ENCODE assay signal across 8 mouse cellular contexts in genomic region chr8:31033281-31033680, GRCm38 (mm10).
DNase-seq lines count a peak whose midpoint lies in the region; ATAC-seq lines count a peak whose summit lies in the region.

No protein-coding gene starts in this region.

- H3K4me1 ChIP-seq in embryonic facial prominence, embryonic 14.5 days (ENCODE audit: control insufficient read depth, insufficient read depth, low read length), result no peaks in the 10 kb centered on the region
- peaks cover 5% of the 10 kb centered on the region; the same call in 1 of the 2 replicates for H3K4me1 ChIP-seq in limb, embryonic 13.5 days
- H3K4me1 ChIP-seq in midbrain, embryonic 15.5 days, result peaks cover 17% of the 10 kb centered on the region

- 0 out of 2 replicates have a peak overlapping the region, but pooled peaks have one; percentile 55 for H3K27ac ChIP-seq in embryonic facial prominence, embryonic 14.5 days (replicated peaks; ENCODE audit: low read depth, low read length)
- no peak overlapping the region for H3K27ac ChIP-seq in limb, embryonic 13.5 days
- H3K27ac ChIP-seq in midbrain, embryonic 15.5 days, result peak overlapping the region; percentile 87

- H3K36me3 ChIP-seq in embryonic facial prominence, embryonic 14.5 days (ENCODE audit: control insufficient read depth, insufficient read depth, low read length), result no peaks in the 10 kb centered on the region
- H3K36me3 ChIP-seq in limb, embryonic 13.5 days, result no peaks in the 10 kb centered on the region
- H3K36me3 ChIP-seq in midbrain, embryonic 15.5 days (replicated peaks), result no peaks in the 10 kb centered on the region

- peak overlapping the region; percentile 43 for H3K4me3 ChIP-seq in embryonic facial prominence, embryonic 14.5 days (ENCODE audit: low read depth, low read length)
- peak overlapping the region; percentile 46 for H3K4me3 ChIP-seq in limb, embryonic 13.5 days
- peak overlapping the region; percentile 41 for H3K4me3 ChIP-seq in midbrain, embryonic 15.5 days

- H3K9me3 ChIP-seq in embryonic facial prominence, embryonic 14.5 days (ENCODE audit: control insufficient read depth, low read length), result no peaks in the 10 kb centered on the region
- H3K9me3 ChIP-seq in limb, embryonic 13.5 days, result no peaks in the 10 kb centered on the region
- H3K9me3 ChIP-seq in midbrain, embryonic 15.5 days, result no peaks in the 10 kb centered on the region

- 0 out of 2 replicates have a peak, but pooled peaks have one; percentile 28 for ATAC-seq in embryonic facial prominence, embryonic 14.5 days (ENCODE audit: low read depth)
- no peak for ATAC-seq in limb, embryonic 13.5 days (ENCODE audit: low FRiP score, low read depth)
- ATAC-seq in midbrain, embryonic 15.5 days (replicated peaks), result peak; percentile 61

- peak; percentile 58 for DNase-seq in 3134 (ENCODE audit: extremely low read depth, insufficient read length, low spot score)
- peak; percentile 55 to 67 for DNase-seq in adrenal gland, postnatal 4 days (ENCODE audit: low spot score in 2 of 2)
- DNase-seq in embryonic facial prominence, embryonic 14.5 days (ENCODE audit: low spot score), result peak; percentile 93
- DNase-seq in heart, adult 9 months (ENCODE audit: low spot score in 2 of 2), result peak; percentile 41 to 77
- DNase-seq in kidney, adult 9 months, result peak; percentile 89
- DNase-seq in spleen, adult 18-20 months, result peak; percentile 41 to 76

- peak overlapping the region; percentile 45 for H3K9ac ChIP-seq in embryonic facial prominence, embryonic 14.5 days (ENCODE audit: low read depth, low read length)
- no peak overlapping the region for H3K9ac ChIP-seq in limb, embryonic 13.5 days
- H3K9ac ChIP-seq in midbrain, embryonic 15.5 days, result peak overlapping the region; percentile 41; the same call in 1 of the 2 replicates

- 3% methylated on average over 13 of the region's 13 CpGs for WGBS in embryonic facial prominence, embryonic 14.5 days
- WGBS in limb, embryonic 13.5 days, result 5% methylated on average over 13 of the region's 13 CpGs
- WGBS in midbrain, embryonic 15.5 days, result 1% methylated on average over 13 of the region's 13 CpGs

- no peaks in the 10 kb centered on the region for H3K27me3 ChIP-seq in embryonic facial prominence, embryonic 14.5 days (replicated peaks; ENCODE audit: control insufficient read depth, insufficient read depth, low read length)
- H3K27me3 ChIP-seq in limb, embryonic 13.5 days, result peaks cover 2% of the 10 kb centered on the region; the same call in 1 of the 2 replicates
- no peaks in the 10 kb centered on the region for H3K27me3 ChIP-seq in midbrain, embryonic 15.5 days (replicated peaks)

- peak overlapping the region; percentile 66 for H3K4me2 ChIP-seq in embryonic facial prominence, embryonic 14.5 days (ENCODE audit: low read depth, low read length)
- peak overlapping the region; percentile 62 for H3K4me2 ChIP-seq in limb, embryonic 13.5 days (replicated peaks)
- peak overlapping the region; percentile 55 for H3K4me2 ChIP-seq in midbrain, embryonic 15.5 days
